Mouse (Mus musculus): ENCODE measurements around the gene Lrch2. TPM values are rescaled to one million over a fixed set of nuclear protein-coding genes. Genes with fewer than 3 reads are reported as not detected.

The Lrch2 gene
- total RNA-seq, 1 experiment = 7.9 TPM

GRCm38 (mm10) chrX:147443386-147443785 is 110.5 kb downstream of the Lrch2 start:
- Histone ChIP-seq H3K9me3 (ENCODE audit: control insufficient read depth, insufficient read depth, low read depth, low read length) (no peaks in the 10 kb centered on the region), H3K4me3 (ENCODE audit: insufficient read depth in 1 of 2, low read depth in 1 of 2, low read length in 2 of 2, poor library complexity in 1 of 2, severe bottlenecking in 1 of 2) (no peak overlapping the region), H3K9ac (ENCODE audit: insufficient read depth, low read depth, low read length, poor library complexity, severe bottlenecking) (no peak overlapping the region), H3K27ac (ENCODE audit: insufficient read depth, low read depth, low read length, poor library complexity, severe bottlenecking) (no peak overlapping the region), H3K36me3 (ENCODE audit: control insufficient read depth, insufficient read depth, low read length, poor library complexity, severe bottlenecking) (no peaks in the 10 kb centered on the region), H3K4me1 (ENCODE audit: control insufficient read depth in 2 of 2, insufficient read depth in 2 of 2, low read length in 2 of 2, poor library complexity in 1 of 2) (no peaks in the 10 kb centered on the region)
- DNase-seq (ENCODE audit: low read depth, low spot score) = no peak
- TF ChIP-seq HCFC1 (IDR thresholded peaks at IDR 0.05; ENCODE audit: borderline replicate concordance, insufficient read depth, low read length) (no peak), ZNF384 (IDR thresholded peaks at IDR 0.05; ENCODE audit: low read depth, low read length) (no peak), MAFK (IDR thresholded peaks at IDR 0.05; ENCODE audit: insufficient read depth, low read depth, low read length) (no peak), ZC3H11A (IDR thresholded peaks at IDR 0.05; ENCODE audit: borderline replicate concordance, low read depth, low read length) (no peak), CHD2 (IDR thresholded peaks at IDR 0.05; ENCODE audit: low read depth, low read length) (no peak)
- in situ Hi-C loops (cut with MboI; ENCODE audit: low sequenced_read_pairs in 2 of 2, unreplicated experiment in 2 of 2) = no loop called here

- DNase-seq (ENCODE audit: low read depth, low spot score) = no peak
- TF ChIP-seq ZNF384 (IDR thresholded peaks at IDR 0.05; ENCODE audit: low read depth, low read length) (no peak), HCFC1 (IDR thresholded peaks at IDR 0.05; ENCODE audit: borderline replicate concordance, insufficient read depth, low read length) (no peak), CHD2 (IDR thresholded peaks at IDR 0.05; ENCODE audit: low read depth, low read length) (no peak), ZC3H11A (IDR thresholded peaks at IDR 0.05; ENCODE audit: borderline replicate concordance, low read depth, low read length) (no peak), MAFK (IDR thresholded peaks at IDR 0.05; ENCODE audit: insufficient read depth, low read depth, low read length) (no peak)
- no peaks in the 10 kb centered on the region for H3K9me3 ChIP-seq (ENCODE audit: control insufficient read depth, insufficient read depth, low read depth, low read length)
Observed at GRCm38 (mm10) chrX:147435400-147435799, 118.5 kb downstream of the Lrch2 start.

GRCm38 (mm10) chrX:147429753-147430152 is 124.1 kb downstream of the Lrch2 start:
- TF ChIP-seq HCFC1 (IDR thresholded peaks at IDR 0.05; ENCODE audit: borderline replicate concordance, insufficient read depth, low read length) (no peak), MAFK (IDR thresholded peaks at IDR 0.05; ENCODE audit: insufficient read depth, low read depth, low read length) (no peak), ZC3H11A (IDR thresholded peaks at IDR 0.05; ENCODE audit: borderline replicate concordance, low read depth, low read length) (no peak), CHD2 (IDR thresholded peaks at IDR 0.05; ENCODE audit: low read depth, low read length) (no peak)
- H3K27ac ChIP-seq (ENCODE audit: insufficient read depth, low read depth, low read length, poor library complexity, severe bottlenecking) = no peak overlapping the region
- H3K36me3 ChIP-seq (ENCODE audit: control insufficient read depth, insufficient read depth, low read length, poor library complexity, severe bottlenecking) = no peaks in the 10 kb centered on the region
- H3K4me3 ChIP-seq (ENCODE audit: insufficient read depth in 1 of 2, low read depth in 1 of 2, low read length in 2 of 2, poor library complexity in 1 of 2, severe bottlenecking in 1 of 2) = no peak overlapping the region
- no peak overlapping the region for H3K9ac ChIP-seq (ENCODE audit: insufficient read depth, low read depth, low read length, poor library complexity, severe bottlenecking)
- H3K9me3 ChIP-seq (ENCODE audit: control insufficient read depth, insufficient read depth, low read depth, low read length) = no peaks in the 10 kb centered on the region
- in situ Hi-C loops (cut with MboI; ENCODE audit: low sequenced_read_pairs in 2 of 2, unreplicated experiment in 2 of 2) = no loop called here
- H3K4me1 ChIP-seq (ENCODE audit: control insufficient read depth in 2 of 2, insufficient read depth in 2 of 2, low read length in 2 of 2, poor library complexity in 1 of 2) = no peaks in the 10 kb centered on the region
- no peak for DNase-seq (ENCODE audit: low read depth, low spot score)

More at GRCm38 (mm10) chrX:147435400-147435799, 118.5 kb downstream of the Lrch2 start:
- no peak overlapping the region for H3K4me3 ChIP-seq (ENCODE audit: insufficient read depth in 1 of 2, low read depth in 1 of 2, low read length in 2 of 2, poor library complexity in 1 of 2, severe bottlenecking in 1 of 2)
- in situ Hi-C loops (cut with MboI; ENCODE audit: low sequenced_read_pairs in 2 of 2, unreplicated experiment in 2 of 2) = no loop called here
- no peaks in the 10 kb centered on the region for H3K4me1 ChIP-seq (ENCODE audit: control insufficient read depth in 2 of 2, insufficient read depth in 2 of 2, low read length in 2 of 2, poor library complexity in 1 of 2)
- no peaks in the 10 kb centered on the region for H3K36me3 ChIP-seq (ENCODE audit: control insufficient read depth, insufficient read depth, low read length, poor library complexity, severe bottlenecking)
- no peak overlapping the region for H3K27ac ChIP-seq (ENCODE audit: insufficient read depth, low read depth, low read length, poor library complexity, severe bottlenecking)
- H3K9ac ChIP-seq (ENCODE audit: insufficient read depth, low read depth, low read length, poor library complexity, severe bottlenecking) = no peak overlapping the region

- in situ Hi-C loops (cut with MboI; ENCODE audit: low sequenced_read_pairs in 2 of 2, unreplicated experiment in 2 of 2) = no loop called here
- DNase-seq (ENCODE audit: low read depth, low spot score) = no peak
Observed at GRCm38 (mm10) chrX:147429129-147429528, 124.8 kb downstream of the Lrch2 start, which contains the start of gene Il13ra2. Gene Il13ra2 (minus strand): TSS chrX:147429192.

More at GRCm38 (mm10) chrX:147429129-147429528, 124.8 kb downstream of the Lrch2 start, which contains the start of gene Il13ra2:
- TF ChIP-seq CHD2 (IDR thresholded peaks at IDR 0.05; ENCODE audit: low read depth, low read length) = no peak
- TF ChIP-seq ZC3H11A (IDR thresholded peaks at IDR 0.05; ENCODE audit: borderline replicate concordance, low read depth, low read length) = no peak
- TF ChIP-seq HCFC1 (IDR thresholded peaks at IDR 0.05; ENCODE audit: borderline replicate concordance, insufficient read depth, low read length) = no peak
- no peak for TF ChIP-seq ZNF384 (IDR thresholded peaks at IDR 0.05; ENCODE audit: low read depth, low read length)
- TF ChIP-seq MAFK (IDR thresholded peaks at IDR 0.05; ENCODE audit: insufficient read depth, low read depth, low read length) = no peak
- Histone ChIP-seq H3K9ac (ENCODE audit: insufficient read depth, low read depth, low read length, poor library complexity, severe bottlenecking) (no peak within 1 kb of the TSS), H3K27ac (ENCODE audit: insufficient read depth, low read depth, low read length, poor library complexity, severe bottlenecking) (no peak within 1 kb of the TSS), H3K36me3 (ENCODE audit: control insufficient read depth, insufficient read depth, low read length, poor library complexity, severe bottlenecking) (no peaks in the 10 kb centered on the region), H3K9me3 (ENCODE audit: control insufficient read depth, insufficient read depth, low read depth, low read length) (no peaks in the 10 kb centered on the region), H3K4me3 (ENCODE audit: insufficient read depth in 1 of 2, low read depth in 1 of 2, low read length in 2 of 2, poor library complexity in 1 of 2, severe bottlenecking in 1 of 2) (no peak within 1 kb of the TSS), H3K4me1 (ENCODE audit: control insufficient read depth in 2 of 2, insufficient read depth in 2 of 2, low read length in 2 of 2, poor library complexity in 1 of 2) (no peaks in the 10 kb centered on the region)

Other genes with a start within 250 kb of the Lrch2 start
- not detected in 2 replicates for gene Il13ra2, start 124.9 kb downstream of the Lrch2 start, total RNA-seq (2012; rRNA removed)
- gene Vmn1r239-ps, start 100.4 kb downstream of the Lrch2 start, total RNA-seq (2012; rRNA removed) = not detected in 2 replicates
- gene Gm15128, start 211.9 kb upstream of the Lrch2 start, total RNA-seq (2012; rRNA removed) = not detected in 2 replicates

All from ES-E14 (cell line).